Mouse (Mus musculus): ENCODE measurements around the gene 2810408A11Rik.
A peak's percentile ranks its signal among the peaks of the same experiment; 100 is the strongest.

The 2810408A11Rik gene

GRCm38 (mm10) chr11:69912716-69913530, 12.1 kb upstream of the 2810408A11Rik start:
- no peak for DNase-seq (ENCODE audit: low spot score in 2 of 2)

GRCm38 (mm10) chr11:69911701-69912100, 10.9 kb upstream of the 2810408A11Rik start:
- DNase-seq (ENCODE audit: low spot score in 2 of 2): no peak

GRCm38 (mm10) chr11:69910781-69911560, 10.2 kb upstream of the 2810408A11Rik start:
- no peak for DNase-seq (ENCODE audit: low spot score in 2 of 2)

GRCm38 (mm10) chr11:69910177-69910576, 9.4 kb upstream of the 2810408A11Rik start:
- no peak for DNase-seq (ENCODE audit: low spot score in 2 of 2)

GRCm38 (mm10) chr11:69909174-69909573, 8.4 kb upstream of the 2810408A11Rik start:
- DNase-seq (ENCODE audit: low spot score in 2 of 2): no peak

GRCm38 (mm10) chr11:69908645-69909044, 7.9 kb upstream of the 2810408A11Rik start:
- DNase-seq (ENCODE audit: low spot score in 2 of 2): no peak

GRCm38 (mm10) chr11:69904311-69904710, 3.5 kb upstream of the 2810408A11Rik start:
- DNase-seq (ENCODE audit: low spot score in 2 of 2): no peak

GRCm38 (mm10) chr11:69902972-69903371, 2.2 kb upstream of the 2810408A11Rik start:
- no peak for DNase-seq (ENCODE audit: low spot score in 2 of 2)

- DNase-seq (ENCODE audit: low spot score in 2 of 2): no peak
Observed at GRCm38 (mm10) chr11:69901993-69902392, 1.2 kb upstream of the 2810408A11Rik start.

GRCm38 (mm10) chr11:69901406-69901846, 639 bp upstream of the 2810408A11Rik start:
- peak; percentile 98 for DNase-seq (ENCODE audit: low spot score in 2 of 2)

GRCm38 (mm10) chr11:69899870-69900269, 917 bp downstream of the 2810408A11Rik start:
- DNase-seq (ENCODE audit: low spot score in 2 of 2): no peak

- DNase-seq (ENCODE audit: low spot score in 2 of 2): no peak
Observed at GRCm38 (mm10) chr11:69895291-69895690, 5.5 kb downstream of the 2810408A11Rik start, which contains the start of gene Acap1. TSS of gene Acap1 (minus strand) at chr11:69895539.

- DNase-seq (ENCODE audit: low spot score in 2 of 2): no peak
Observed at GRCm38 (mm10) chr11:69894671-69895070, 6.1 kb downstream of the 2810408A11Rik start.

- DNase-seq (ENCODE audit: low spot score in 2 of 2): no peak
Observed at GRCm38 (mm10) chr11:69891482-69891881, 9.3 kb downstream of the 2810408A11Rik start.

- no peak for DNase-seq (ENCODE audit: low spot score in 2 of 2)
Observed at GRCm38 (mm10) chr11:69886907-69887635, 13.7 kb downstream of the 2810408A11Rik start.

- no peak for DNase-seq (ENCODE audit: low spot score in 2 of 2)
Observed at GRCm38 (mm10) chr11:69884663-69885062, 16.1 kb downstream of the 2810408A11Rik start.

- no peak for DNase-seq (ENCODE audit: low spot score in 2 of 2)
Observed at GRCm38 (mm10) chr11:69884240-69884639, 16.5 kb downstream of the 2810408A11Rik start.

GRCm38 (mm10) chr11:69883527-69884151, 17.1 kb downstream of the 2810408A11Rik start:
- no peak for DNase-seq (ENCODE audit: low spot score in 2 of 2)

GRCm38 (mm10) chr11:69883066-69883465, 17.7 kb downstream of the 2810408A11Rik start:
- no peak for DNase-seq (ENCODE audit: low spot score in 2 of 2)

GRCm38 (mm10) chr11:69881787-69882670, 18.8 kb downstream of the 2810408A11Rik start:
- no peak for DNase-seq (ENCODE audit: low spot score in 2 of 2)
